Mouse (Mus musculus): ENCODE data around the gene March4. TPM values are rescaled to one million over a fixed set of nuclear protein-coding genes. Genes with fewer than 3 reads are reported as not detected.

The March4 gene
- total RNA-seq, 2 experiments from 2014 or later: not detected

DNA sequence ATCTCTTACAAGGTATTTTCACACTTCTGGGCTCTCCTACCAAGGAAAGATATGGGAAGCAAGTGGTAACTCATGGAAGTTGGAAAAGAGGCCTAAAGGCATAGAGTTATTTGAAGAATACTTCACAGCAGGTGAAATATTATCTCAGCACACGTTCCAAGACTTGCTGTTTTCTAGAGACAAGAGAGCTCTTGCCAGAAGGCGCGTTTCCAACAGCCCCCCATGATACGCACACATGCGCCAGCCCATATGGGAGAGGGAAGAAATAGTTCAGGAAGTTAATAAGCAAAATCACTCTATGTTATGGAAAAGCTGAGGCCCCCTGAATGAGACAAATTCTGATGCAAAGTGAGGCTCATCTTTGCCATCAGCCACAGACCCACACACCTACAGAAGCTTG lies 3.8 kb downstream of the March4 start:
- ATAC-seq (replicated peaks; ENCODE audit: poor library complexity, severe bottlenecking): no peak

GRCm38 (mm10) chr1:72530516-72531196 lies 6.1 kb downstream of the March4 start:
- ATAC-seq (replicated peaks; ENCODE audit: poor library complexity, severe bottlenecking): no peak

- ATAC-seq (replicated peaks; ENCODE audit: poor library complexity, severe bottlenecking): no peak
These were observed 7.5 kb downstream of the March4 start for GRCm38 (mm10) chr1:72529192-72529591.

DNA sequence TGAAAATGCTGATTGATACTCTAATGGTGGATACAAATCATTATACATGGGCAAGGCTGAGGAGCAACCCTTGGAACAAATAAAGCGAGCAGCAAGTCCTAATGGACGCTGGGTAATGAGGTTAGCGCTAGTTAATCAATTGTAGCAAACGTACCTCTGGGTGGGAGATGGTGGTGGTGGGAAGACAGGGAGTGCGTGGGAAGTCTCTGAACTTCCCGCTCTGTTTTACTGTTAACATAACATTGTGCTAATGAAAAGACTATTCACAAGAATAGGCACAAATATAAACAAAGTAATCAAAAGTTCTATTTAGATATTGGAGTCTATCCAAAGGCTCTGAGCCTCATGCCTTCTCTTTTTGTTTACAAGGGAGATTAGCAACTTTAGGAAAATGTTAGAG lies 13.1 kb downstream of the March4 start:
- ATAC-seq (replicated peaks; ENCODE audit: poor library complexity, severe bottlenecking): no peak

DNA sequence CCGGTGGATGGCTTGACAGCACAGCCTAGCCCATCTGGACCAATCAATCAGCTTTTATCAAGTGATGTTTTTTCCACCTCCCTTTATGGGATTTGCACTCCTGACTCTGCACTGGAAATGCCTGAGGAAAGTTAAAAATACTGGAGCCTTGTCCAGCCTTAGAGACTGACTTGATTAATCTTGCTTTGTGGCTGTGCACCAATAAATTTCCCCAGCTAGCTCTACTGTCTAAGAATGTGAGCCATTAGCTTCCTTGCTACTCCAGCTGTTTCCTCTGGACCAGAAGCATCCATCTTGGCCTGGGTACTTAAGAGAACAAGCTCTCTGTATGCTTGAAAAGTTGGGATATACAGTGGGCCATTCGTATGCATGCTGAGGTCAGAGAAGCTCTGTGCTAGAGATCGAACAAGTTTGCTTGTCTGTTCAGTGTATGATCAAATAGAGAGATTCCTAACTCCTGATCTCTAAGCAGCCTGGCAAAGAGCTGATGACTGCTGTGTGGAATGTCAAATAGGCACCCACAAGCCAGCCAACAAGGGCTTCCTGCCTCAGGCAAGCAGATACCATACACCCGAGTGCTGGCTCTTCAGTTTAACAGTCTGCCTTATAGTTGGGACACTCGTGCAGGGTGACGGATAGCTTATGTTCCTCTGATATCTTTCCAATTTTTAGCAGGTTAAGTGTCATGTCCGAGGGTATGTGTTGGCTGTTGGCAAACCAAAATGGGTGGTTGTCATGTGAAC lies 25.8 kb downstream of the March4 start:
- no peak for ATAC-seq (replicated peaks; ENCODE audit: poor library complexity, severe bottlenecking)

DNA sequence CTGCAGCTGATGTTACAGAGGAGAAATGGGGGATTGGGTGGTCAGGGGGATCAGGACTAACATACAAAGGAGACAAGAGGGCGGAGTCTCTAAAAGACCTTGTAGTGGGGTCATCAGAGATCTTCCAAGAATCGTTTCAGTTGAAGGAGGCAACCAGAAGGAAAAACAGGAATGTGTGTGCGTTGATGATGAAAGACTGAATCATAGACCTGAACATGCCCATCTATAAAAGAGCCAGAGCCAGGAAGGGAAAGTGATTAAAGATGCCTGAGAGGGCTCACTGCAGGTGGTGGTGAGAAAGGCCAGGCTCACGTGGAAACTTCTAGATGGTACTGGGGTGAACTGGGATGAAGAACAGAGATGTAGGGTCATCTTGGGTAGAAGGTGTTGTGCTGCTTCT lies 27.2 kb downstream of the March4 start:
- ATAC-seq (replicated peaks; ENCODE audit: poor library complexity, severe bottlenecking): no peak

GRCm38 (mm10) chr1:72507670-72508069 lies 29.1 kb downstream of the March4 start:
- ATAC-seq (replicated peaks; ENCODE audit: poor library complexity, severe bottlenecking): no peak

- ATAC-seq (replicated peaks; ENCODE audit: poor library complexity, severe bottlenecking): no peak
These were observed 30.5 kb downstream of the March4 start for GRCm38 (mm10) chr1:72506202-72506601.

DNA sequence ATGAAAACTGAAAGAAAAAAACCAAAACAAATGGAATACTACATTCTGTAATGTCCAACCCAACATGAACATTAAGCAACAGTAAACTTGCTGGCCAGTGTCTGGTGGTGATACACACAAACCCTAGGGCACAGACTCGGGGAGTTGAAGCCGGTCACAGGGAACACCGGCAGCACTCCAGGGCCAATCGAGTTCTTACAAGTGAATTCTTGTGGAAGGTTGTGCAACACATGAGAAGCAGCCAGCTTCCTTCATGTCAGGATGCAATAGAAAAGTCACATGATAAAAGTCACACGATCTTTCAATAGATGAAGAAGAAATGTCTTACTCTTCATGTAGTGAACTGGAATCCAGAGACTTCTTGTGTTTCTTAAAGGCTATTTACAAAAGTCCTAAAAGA lies 39.1 kb downstream of the March4 start:
- ATAC-seq (replicated peaks; ENCODE audit: poor library complexity, severe bottlenecking): peak; percentile 25; the same call in 1 of the 2 replicates

- no peak for ATAC-seq (replicated peaks; ENCODE audit: poor library complexity, severe bottlenecking)
These were observed 43.3 kb downstream of the March4 start for GRCm38 (mm10) chr1:72493454-72493853.

- ATAC-seq (replicated peaks; ENCODE audit: poor library complexity, severe bottlenecking): no peak
These were observed 44.1 kb downstream of the March4 start for GRCm38 (mm10) chr1:72492666-72493065.

- ATAC-seq (replicated peaks; ENCODE audit: poor library complexity, severe bottlenecking): no peak
These were observed 45.4 kb downstream of the March4 start for GRCm38 (mm10) chr1:72491307-72491706.

GRCm38 (mm10) chr1:72490801-72491200 lies 45.9 kb downstream of the March4 start:
- ATAC-seq (replicated peaks; ENCODE audit: poor library complexity, severe bottlenecking): no peak

GRCm38 (mm10) chr1:72490193-72490592 lies 46.5 kb downstream of the March4 start:
- ATAC-seq (replicated peaks; ENCODE audit: poor library complexity, severe bottlenecking): no peak

DNA sequence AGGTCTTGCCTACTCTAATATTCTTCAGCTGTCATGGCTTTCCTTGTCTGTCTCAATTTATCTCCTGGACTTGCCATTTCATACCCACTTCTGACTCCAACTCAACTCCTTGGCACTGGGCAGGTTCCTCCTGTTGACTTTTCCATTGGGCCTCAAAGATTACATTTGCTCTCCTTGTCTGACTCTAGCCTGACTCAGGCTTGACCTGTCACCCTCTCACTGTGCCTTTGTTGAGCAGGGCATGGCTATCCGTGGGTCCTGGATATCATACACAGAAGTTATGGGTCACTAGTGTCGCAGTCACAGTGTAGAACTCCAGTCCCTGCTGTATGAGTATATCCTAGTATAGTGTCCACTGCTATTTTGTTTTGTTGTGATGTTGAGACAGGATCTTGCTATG lies 60.1 kb downstream of the March4 start:
- ATAC-seq (replicated peaks; ENCODE audit: poor library complexity, severe bottlenecking): no peak

GRCm38 (mm10) chr1:72469075-72469474 lies 67.7 kb downstream of the March4 start:
- ATAC-seq (replicated peaks; ENCODE audit: poor library complexity, severe bottlenecking): no peak

DNA sequence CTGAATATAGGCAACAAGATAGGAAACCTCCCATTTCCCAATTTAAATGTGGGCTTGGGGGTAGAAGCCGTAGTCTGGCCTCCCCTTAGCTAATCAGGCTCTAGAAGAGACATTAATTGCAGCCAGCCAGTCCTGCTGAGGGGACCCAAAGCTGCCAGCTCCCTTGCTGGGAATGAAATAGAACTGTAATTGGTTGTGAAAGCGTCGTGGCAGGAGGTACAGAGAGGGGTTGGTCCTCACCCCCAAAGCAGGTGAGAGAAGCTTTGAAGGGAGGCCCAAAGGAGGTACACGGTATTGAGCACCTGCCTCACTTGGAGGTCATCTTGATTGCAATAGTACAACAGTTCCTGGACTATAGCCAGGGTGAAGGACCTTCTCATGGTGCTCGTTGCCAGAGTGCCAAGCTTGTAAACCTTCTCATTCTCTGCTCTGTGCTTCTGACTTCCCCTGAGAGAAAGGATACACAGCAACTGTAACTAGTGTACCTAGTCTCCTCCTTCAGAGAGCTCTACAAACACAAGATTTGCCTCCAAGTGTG lies 68.2 kb downstream of the March4 start:
- ATAC-seq (replicated peaks; ENCODE audit: poor library complexity, severe bottlenecking): no peak

- ATAC-seq (replicated peaks; ENCODE audit: poor library complexity, severe bottlenecking): no peak
These were observed 71.7 kb downstream of the March4 start for GRCm38 (mm10) chr1:72464926-72465583.

- ATAC-seq (replicated peaks; ENCODE audit: poor library complexity, severe bottlenecking): no peak
These were observed 74.2 kb downstream of the March4 start for GRCm38 (mm10) chr1:72462516-72462915.

- no peak for ATAC-seq (replicated peaks; ENCODE audit: poor library complexity, severe bottlenecking)
These were observed 79.1 kb downstream of the March4 start for GRCm38 (mm10) chr1:72457652-72458051.

DNA sequence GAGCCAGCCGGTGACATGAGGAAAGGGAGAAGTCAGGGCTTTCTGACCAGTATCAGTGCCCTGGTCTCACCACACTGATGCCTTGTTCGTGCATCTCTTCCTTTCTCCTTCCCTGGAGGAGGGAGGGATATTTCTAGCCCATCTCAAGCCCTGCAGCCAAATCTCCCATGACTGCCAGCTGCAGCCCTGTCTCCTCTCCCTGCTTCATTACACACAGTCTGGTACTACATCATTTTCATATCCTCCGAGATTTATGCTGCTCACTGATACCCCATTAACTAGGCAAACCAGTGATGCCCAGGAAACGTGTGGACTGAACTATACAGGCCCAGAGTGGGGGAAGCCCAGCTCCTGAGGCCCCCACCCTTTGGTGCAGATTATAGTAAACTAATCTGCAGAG lies 80.8 kb downstream of the March4 start:
- no peak for ATAC-seq (replicated peaks; ENCODE audit: poor library complexity, severe bottlenecking)

All from granulocyte monocyte progenitor cell, adult 5-6 weeks (primary cell).